Mouse (Mus musculus): ENCODE data around the gene Ahcy.
A peak's percentile ranks its signal among the peaks of the same experiment; 100 is the strongest.
"Not testable (repeated sequence)": the region's sequence is repeated elsewhere in the genome, so short reads cannot be mapped to it uniquely, and the experiment has no call there.

The Ahcy gene

DNA sequence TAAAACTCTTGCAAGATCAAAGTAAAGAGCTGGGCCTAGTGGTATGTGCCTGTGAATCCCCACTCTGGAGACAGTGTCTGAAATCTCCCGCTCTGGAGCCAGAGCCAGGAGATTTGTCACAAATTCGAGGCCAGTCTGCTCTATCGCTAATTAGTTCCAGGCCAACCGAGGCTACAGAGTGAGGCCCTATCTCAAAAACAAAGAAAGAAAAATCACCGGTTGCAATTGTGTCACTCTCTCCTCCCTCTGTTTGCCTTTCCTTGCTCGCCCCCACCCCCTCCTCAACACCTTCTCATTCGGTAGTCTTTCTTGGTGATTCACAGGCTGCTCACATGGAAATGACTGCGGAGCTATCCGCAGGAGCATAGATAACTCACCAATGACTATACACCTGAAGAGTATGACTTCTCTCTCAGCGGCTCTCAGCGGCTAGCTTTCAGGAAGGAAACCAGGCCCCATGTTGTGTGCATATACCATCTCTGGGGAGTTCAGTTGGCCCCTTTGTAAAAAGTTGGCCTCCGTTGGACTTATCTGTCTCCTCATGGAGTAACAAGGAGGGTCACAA lies 551 bp upstream of the Ahcy start:
- no peak for DNase-seq

DNA sequence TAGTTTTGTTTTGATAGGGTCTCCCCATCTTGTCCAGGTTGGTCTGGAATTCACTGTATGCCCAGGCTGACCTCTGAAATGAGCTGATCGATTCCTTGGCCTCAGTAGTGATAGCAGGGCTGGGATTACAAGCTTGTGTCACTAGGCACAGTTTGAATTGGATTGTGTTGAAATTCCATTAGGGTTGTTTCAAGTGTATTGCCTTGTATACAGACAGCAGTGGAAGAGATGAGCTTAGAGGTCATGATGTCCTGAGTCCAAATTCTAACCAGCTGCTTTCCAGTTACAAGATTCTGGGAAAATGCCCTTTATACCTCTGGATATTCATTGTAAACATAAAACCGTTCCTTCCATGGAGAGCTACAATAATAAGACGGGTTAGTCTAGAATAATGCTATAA lies 950 bp downstream of the Ahcy start:
- no peak for DNase-seq

DNA sequence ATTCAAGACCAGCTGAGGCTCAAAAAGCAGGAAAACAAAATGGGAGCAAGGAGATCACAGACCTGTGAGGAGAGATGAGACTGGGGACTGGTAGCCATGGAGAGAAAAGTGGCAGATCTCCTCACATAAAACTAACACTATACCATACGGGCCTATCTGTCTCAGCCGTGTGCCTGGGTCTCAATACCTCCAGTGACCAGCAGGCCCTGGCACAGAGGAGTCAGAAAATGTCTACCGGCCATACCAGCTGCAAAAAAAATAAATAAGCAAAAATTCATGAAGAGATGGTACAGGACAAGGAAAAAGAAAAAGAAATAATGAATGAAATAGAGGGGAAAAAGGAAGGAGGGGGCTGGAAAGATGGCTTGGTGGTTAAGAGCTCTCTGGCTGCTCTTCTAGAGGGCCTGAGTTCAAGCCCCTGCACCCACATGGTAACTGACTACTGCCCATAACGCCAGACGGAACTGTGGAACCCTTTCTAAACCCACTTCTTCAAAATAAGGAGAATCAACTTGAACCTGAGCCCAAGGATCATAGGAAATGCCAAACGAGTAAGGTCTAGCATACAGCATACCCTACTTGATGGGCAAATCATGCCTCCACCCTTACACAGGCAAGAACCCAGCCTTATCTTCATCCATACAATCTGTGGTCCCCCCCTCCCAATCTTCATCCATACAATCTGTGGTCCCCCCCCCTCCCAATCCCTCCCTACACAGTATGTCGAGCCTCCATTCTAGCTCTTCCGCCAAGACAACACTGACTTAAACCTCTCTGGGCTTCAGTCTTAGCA lies 1.7 kb downstream of the Ahcy start:
- DNase-seq, result no peak

DNA sequence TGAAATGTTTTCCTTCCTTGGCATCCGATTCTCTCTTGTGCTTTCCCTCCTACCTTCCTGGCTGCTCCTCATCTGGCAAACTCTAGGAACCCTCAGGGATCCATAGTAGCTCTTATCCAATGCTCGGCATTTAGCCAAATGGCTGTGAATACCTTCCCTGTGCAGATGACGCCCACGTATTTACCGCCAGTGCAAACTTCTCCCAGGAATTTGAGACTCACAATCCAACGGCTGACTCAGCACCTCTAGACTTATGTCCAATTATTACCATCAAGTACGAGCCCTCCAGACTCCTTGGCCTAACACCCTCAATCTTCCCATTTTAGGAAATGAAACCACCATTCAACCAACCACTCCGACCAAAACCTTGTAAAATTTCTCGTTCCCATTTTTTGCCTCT lies 3.3 kb downstream of the Ahcy start:
- no peak for DNase-seq

DNA sequence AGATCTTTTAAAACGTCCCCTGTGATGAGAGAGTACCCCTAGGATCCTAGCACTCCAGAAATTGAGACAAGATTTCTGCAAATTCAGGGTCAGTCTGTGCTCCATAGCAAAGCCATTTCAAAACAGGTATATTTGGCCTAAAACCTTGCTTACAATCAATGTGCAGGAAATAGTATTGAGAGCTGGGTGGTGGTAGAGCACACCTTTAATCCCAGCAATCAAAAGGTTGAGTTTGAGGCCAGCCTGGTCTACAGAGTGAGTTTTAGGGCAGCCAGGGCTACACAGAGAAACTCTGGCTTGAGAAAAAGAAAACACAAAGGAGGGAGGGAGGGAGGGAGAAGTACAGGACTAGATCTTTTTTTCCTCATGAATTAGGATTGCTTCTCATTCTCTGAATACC lies 16.9 kb downstream of the Ahcy start:
- no peak for DNase-seq

DNA sequence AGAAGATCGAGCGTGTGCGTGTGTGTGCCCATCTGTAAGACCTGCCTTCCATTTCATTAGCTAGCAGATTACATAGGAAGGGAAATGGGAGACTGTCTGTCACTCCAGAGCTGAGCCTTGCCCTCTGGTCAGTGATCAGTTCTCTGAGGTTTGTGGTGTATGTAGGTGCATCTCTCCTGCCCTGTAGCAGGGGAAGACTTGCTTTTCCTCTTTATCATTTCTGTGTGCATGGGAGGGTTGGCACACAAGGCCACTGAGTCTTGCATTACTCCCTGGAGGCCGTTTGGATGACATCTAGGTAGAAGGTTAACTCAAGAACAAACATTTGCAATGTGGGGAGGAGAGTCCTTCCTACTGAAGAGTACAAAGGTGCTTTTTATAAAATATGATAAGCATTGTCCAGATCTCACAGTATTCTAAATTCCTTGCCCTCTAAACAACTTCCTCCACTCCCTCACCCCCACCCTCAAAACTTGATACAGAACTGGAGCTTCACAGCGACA lies 18.2 kb downstream of the Ahcy start:
- DNase-seq, result no peak

DNA sequence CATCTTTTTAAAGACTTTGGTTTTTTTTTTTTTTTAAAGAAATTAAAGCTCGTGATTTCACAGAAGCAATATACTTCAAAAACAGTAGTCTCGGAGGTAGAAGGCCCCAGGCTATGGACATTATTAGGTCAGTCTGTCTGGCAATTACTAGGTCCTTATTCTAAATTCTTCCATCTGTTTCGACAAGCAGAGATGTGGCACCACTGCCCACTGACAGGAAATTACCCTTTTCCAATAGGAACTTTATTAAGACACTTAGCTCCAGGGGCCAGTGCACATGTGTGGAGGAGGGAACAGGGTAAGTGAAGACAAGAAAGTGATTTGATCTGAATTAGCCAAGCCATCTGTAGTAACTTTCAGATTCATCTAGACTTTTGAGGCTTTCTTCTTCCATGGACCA lies 19.6 kb downstream of the Ahcy start:
- no peak for DNase-seq

DNA sequence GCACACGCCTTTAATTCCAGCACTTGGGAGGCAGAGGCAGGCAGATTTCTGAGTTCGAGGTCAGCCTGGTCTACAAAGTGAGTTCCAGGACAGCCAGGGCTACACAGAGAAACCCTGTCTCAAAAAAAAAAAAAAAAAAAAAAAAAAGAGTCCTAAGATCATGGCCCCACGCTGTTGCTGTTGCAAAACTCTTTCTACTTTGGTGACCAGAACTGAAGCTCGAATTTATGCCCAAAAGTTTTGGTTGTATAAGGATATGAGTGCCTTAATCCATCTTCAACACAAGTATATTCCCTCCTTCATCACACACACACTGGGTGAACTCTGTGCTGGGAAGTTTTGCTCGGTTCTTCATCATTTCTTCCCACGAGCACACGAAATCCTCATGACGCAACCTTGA lies 20.8 kb downstream of the Ahcy start:
- DNase-seq, result not testable (repeated sequence)

DNA sequence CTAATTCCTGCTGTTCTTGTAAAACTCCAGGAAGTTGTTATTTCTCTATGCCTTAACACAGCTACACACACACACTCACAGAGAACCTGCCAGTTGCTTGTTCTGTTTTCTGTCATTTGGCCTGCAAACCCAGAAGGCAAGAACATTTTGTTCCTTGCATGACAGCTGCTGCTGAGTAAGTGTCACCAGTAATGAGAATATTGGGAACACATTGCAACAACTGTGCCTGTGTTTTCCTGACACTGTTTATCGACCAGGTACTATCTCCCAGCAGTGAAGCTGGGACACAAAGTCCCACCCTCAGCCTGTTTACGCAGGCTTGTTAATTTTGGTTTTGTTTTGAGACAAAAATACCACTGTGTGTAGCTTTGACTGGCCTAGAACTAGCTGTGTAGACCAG lies 21.6 kb downstream of the Ahcy start:
- DNase-seq, result no peak

DNA sequence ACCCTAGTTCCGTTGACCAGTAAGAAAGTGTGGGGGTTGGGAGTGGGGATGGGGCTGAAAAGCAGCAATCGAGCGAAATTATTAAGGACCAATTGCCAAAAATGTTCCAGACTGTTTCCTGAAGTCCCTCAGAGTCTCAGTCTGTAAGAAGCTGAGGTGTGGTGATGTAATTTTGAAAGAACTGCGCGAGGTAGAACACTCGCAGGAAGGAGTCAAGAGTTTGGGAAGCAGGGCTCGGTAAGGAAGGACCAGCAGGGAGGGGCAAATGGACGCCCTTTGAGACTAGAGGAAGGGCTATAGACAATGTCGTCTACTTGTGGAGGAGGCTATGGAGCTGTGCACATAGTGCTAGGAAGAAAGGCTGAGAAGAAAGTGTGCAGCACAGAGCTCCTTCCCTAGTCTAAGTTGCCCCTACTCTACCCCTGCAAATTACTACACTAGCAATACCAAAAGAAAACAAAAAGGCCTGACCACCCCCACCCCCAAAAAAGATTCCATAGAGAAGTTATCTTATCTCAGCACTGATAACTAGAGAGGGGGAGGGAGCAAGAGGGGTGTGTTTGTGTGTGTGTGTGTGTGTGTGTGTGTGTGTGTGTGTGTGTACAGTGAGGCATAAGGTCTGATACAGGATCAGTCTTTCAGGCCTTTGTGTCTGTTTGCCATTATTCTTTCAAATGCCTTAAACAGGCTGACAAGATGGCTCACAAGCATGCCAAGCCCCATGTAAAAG lies 22.5 kb downstream of the Ahcy start:
- DNase-seq, result no peak

DNA sequence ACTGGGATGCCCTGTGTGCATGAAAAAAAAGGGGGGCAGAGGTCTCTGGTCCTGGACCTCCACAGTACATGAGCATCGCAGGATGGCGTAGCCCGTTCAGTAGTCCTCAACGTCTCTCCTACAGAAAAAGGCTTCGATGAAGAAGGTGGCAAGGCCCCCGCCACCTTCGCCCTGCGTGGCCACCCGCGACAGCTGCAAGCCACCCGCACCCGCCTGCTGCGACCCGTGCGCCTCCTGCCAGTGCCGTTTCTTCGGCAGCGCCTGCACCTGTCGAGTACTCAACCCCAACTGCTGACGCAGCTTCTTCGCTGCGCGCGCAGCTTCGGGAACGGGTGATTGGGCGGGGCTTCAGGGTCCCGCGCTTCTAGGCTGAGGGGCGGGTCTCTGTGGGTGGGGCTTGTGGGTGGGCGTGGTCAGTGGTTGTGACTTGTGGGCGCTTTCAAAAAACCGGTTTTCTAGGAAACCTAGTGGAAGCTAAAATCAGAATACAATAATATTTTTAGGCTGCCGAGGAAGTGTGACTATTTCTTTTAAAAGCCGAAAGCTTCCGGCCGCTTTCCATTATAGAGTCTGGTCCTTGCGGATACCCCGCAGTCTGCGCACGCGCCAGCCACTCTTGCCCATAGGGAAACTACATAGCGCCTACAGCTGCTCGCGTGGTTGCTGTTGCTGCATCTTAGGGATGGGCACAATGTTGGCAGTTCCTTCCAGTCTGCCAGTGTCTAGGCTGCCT lies 23.6 kb downstream of the Ahcy start:
- peak; percentile 94 to 97 for DNase-seq

DNA sequence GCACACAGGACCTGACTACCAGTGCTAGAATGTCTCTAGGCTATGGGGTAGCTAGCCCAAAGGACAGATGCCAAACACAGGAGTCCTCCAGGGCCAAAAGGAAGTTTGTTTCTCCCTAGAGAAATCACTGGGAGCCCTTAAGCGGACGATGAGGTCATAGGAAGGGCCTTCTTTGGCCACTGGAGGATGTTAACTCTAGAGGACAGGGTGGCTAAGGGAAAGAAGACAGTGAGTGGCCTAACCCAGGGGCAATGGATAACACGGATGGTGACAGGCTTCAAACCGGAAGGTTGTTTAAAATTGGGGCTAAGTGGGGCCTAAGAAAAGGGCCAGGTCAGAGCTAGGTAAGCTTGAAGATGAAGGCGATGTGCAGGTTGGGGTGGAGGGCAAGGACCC lies 24.2 kb downstream of the Ahcy start:
- DNase-seq, result peak in 1 of 2 experiments; percentile 40

DNA sequence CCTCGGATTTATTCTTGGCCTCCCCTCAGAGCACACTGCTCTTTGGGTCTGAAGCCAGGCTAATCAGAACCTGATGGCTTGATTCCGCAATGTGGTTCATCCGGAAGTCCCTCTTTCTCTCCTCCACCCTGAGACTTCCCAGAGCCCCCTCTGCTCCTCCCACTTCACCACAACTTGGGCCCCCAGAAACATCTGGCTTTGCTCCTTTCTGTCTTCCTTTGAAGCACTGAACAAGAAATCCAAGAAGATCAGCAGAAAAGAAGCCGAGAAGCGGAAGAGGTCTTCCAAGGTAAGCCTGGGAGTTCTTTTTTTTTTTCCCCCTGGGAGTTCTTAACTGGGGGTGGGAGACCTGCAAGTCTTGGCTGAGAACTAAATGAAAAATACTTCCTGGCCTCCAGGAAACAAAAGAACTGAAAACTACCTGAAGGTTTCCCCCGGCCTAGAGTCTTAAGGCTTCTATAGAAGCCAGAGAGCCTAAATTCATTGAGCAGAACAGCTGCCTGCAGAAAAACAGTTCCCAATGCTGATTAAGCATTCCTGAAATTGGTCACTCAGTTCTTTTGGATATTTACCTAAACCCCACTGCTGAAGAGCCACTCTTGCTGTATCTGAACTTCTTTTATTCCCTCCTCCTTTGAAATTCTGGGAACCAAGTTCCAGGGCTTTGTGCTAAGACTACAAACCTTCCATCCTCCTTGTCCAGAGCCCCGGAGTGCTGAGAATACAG lies 26.7 kb downstream of the Ahcy start:
- DNase-seq, result no peak

DNA sequence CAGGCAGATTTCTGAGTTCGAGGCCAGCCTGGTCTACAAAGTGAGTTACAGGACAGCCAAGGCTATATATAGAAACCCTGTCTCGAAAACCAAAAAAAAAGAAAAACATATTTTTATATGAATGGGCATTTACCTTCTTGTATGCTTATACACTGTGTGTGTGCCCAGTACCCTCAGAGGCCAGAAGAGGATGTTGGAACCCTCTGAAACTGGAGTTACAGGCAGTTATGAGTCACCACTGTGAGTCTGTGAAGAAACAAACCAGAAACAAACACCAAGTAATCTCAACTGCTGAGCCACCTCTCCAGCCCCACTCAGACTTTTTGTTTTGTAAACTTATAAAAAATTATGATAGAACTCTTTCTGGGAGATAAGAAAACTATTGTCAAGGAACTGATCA lies 27.5 kb downstream of the Ahcy start:
- DNase-seq, result no peak

DNA sequence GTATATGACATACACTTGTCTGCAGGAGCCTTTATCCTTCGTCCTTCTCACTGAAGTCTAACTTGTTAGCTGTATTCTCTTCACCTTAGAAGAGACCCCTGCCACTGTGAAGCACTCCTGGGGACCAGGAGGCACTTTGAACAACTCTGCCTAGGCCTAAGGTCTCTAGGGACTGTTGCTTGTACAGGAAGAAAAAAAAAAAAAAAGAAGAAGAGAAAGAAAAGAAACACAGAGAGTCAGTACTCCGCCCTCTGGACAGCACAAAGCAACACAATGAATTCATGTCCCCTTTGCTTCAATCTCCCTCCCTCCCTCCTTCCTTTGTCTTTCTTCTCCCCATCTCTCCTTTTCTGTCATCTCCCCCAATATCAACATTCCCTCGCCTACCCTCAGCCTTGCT lies 29.2 kb downstream of the Ahcy start:
- no peak for DNase-seq

DNA sequence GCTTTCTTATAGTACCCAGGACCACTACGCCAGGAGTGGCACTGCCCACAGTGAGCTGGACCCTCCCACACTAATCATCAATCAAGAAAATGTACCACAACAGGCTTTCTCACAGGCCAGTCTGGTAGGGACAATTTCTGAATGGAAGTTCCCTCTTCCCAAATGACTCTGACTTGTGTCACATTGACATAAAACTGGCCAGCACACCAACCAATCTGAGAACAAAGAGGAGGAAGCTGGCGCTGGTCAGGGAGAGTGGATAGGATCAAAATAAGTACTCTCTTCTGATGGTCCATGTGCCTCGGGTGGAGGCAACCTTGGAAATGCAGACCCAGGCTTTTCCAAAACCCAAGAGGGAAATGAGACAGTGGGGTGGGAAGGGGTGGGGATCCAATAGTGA lies 29.8 kb downstream of the Ahcy start:
- no peak for DNase-seq

DNA sequence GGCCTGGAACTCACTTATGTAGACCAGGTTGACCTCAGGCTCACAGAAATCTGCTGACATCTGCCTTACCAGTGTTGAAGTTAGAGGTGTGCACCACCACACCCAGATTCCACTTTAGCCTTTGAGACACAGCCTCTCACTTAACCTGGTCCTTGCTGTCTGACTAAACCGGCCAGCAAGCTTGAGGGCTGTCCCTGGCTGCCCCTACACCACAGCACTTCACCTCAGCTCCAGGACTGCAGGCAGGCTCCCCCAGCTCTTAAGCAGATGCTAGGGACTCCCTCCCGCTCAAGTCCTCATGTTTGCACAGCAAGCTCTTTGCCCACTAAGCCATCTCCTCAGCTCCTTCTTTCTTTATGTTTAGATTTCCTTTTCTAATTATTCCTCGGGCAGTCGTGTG lies 34.3 kb downstream of the Ahcy start:
- no peak for DNase-seq

DNA sequence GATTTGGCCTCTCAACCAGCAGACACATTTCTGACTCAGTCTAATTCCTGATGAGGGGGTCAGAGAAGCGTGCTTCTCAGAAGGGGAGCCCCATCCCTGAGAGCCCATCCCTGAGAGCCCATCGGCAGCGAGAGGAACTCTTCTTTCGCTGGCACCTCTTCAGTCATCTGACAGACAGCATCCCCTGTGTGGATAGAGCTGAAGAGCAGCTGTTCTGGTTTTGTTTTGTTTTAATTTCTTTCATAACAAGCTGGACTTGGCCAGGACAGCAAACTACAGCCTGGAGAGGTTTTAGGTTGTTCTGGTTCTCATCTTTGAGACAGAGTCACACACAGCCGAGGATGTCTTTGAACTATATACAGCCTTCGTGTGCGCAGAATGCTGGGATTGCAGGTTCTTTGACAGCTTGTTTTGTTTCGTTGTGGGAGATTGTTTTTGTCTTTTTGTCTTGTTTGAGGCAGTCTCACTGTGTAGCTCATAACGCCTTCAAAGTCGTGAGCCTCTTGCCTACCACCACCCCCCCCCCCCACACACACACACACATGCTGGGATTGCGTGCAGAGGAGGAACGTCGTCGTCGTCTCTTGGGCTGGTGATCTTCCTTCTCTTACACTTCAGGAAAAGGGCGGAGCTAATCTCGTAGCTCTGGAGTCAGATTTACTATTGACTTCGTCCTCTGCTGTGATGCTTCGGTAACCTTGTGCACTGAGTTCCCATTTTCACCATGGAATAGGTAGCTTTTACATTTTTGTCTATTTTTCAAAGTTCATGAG lies 41.2 kb downstream of the Ahcy start:
- peak in 1 of 2 experiments; percentile 34 for DNase-seq

DNA sequence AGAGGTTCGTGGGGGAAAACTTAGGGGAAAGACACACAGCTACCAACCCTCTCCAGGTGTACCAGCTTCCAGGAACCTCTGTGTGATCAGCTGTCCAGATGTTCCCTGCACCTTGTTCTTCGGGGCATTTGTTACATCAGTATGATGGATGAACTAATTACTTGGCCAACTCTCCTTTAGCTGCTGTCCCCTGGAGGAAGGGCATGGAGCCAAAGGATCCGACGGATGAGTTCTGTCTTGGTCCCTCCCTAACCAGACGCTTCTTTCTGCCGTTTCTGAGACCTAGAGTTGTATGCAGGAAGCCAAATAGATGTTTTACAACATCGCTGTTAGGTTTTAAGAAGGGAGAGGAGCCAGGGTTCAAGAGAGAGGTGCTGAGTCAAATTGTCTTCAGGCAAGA lies 43.5 kb downstream of the Ahcy start:
- no peak for DNase-seq

DNA sequence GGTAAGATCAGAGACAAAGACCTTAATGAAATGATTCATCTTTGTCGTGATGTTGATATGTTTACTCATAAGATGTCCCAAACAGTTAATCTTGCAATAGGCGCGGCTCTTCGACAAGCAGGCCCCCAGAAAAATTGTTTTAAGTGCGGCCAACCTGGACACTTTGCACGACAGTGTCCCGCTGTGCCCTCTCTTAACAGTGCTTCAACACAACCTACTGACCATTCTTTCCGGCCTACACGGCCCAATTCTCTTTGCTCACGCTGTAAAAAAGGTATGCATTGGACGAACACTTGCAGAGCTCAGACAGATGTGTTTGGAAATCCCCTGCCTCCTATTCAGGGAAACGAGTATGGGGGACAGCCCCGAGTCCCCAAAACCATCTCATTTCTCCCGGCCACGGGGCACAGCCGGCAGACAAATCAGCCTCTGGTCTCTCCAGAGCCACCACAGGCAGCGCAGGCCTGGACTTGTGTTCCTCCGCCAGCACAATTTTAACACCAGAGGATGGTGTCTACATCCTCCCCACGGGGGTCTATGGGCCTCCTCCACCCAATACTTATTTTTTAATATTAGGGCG lies 54.0 kb downstream of the Ahcy start:
- DNase-seq, result not testable (repeated sequence)

DNA sequence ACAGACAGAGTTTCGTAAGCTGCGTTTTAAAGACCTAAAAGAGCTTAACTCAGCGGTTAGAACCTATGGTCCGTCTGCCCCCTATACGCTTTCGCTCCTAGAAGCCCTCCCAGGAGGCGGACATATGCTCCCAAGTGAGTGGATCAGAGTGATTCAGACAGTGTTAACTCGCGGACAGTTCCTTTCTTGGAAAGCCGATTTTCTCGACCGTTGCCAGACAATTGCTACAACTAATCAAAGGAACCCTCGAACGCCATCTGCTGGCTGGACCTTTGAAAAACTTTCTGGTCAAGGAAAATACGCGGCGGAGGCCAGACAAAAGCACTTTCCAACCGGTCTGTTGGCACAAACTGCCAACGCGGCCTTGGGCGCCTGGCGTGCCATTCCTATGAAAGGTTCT lies 54.6 kb downstream of the Ahcy start:
- DNase-seq, result peak; percentile 86 to 93

Data from lung, postnatal 4 days (tissue).